Mouse (Mus musculus): ENCODE results near the gene Dntt.

DNA sequence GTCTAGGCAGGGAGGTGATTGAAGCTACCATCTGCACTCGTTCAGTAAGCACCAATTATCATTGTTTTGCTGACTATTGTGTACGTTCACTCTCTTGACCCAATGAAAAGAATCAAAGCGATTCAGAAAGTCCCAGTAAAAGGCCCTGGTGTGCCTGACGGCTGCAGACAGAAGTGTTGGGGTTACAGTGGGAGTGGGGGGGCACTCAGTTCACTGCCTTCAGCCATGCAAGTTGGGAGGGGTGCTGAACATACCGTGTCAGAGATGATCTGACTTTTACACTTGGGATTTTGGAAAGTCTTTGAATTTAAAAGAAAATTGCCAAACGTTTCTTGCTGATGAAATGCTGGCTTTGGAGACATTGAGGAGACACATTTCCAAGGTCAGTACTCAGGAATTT, 1.1 kb downstream of the Dntt start:
- no peak for TF ChIP-seq POLR2A (IDR thresholded peaks at IDR 0.05; ENCODE audit: borderline replicate concordance, extremely low read depth, insufficient read depth, insufficient read length, poor library complexity, severe bottlenecking)
- no peak for TF ChIP-seq CTCF (IDR thresholded peaks at IDR 0.05; ENCODE audit: borderline replicate concordance, extremely low read depth, insufficient read depth, insufficient read length)

Data from brain, embryonic 14.5 days (tissue).